Mouse (Mus musculus): ENCODE data around the gene Gpx4. TPM values are rescaled to one million over a fixed set of nuclear protein-coding genes. Genes with fewer than 3 reads are reported as not detected.

Gpx4 gene
- total RNA-seq, 2 experiments from 2014 or later, result 1,132 to 1,146 TPM

- DNase-seq, result peak; percentile 47
These were observed 57.2 kb downstream of the Gpx4 start for GRCm38 (mm10) chr10:80104181-80104580.

- DNase-seq, result no peak
These were observed 58.5 kb downstream of the Gpx4 start, which contains the start of gene Sbno2 for GRCm38 (mm10) chr10:80105460-80105859. Gene Sbno2 (minus strand): TSS chr10:80105571.

DNA sequence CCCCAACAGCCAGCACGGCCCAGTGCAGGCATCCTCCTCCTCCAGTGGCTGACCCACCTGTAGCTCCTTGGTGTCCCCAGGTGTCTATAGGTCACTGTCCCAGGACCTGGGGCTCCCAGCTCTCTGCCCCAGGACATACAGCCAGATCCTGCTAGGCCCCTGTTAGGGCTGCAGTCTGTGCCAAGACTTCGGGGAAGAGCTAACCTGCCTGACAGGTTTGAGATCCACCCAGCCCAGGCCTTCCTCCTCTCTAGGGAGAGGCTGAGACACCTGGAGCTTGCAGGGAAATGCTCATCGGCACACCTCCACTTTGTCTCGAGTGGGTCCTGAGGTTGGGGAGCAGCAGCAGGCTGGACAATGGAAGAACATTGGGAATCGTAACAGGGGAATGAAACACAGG, 59.0 kb downstream of the Gpx4 start:
- no peak for DNase-seq

Other genes starting within 250 kb of the Gpx4 start
- under 1 TPM in 1 of 2 experiments, not detected in 1; 0.27 TPM for gene Misp, start 226.2 kb upstream of the Gpx4 start, total RNA-seq (2021)
- gene Ptbp1, start 192.7 kb upstream of the Gpx4 start, total RNA-seq (2021), result 100 to 1,000 TPM; 267 to 270 TPM
- gene Prtn3, start 172.7 kb upstream of the Gpx4 start, total RNA-seq (2021), result 1 to 10 TPM; 1.5 to 2.8 TPM
- 1 to 10 TPM; 3.4 to 4.3 TPM for gene Plppr3, start 172.5 kb upstream of the Gpx4 start, total RNA-seq (2021)
- gene Elane, start 160.9 kb upstream of the Gpx4 start, total RNA-seq (2021), result 1 to 10 TPM; 2.1 to 2.3 TPM
- 100 to 1,000 TPM; 316 to 348 TPM for gene Cfd, start 156.3 kb upstream of the Gpx4 start, total RNA-seq (2021)
- gene Med16, start 138.2 kb upstream of the Gpx4 start, total RNA-seq (2021), result 10 to 100 TPM; 48.1 to 50.8 TPM
- not detected for gene Gm26602, start 136.3 kb upstream of the Gpx4 start, total RNA-seq (2021)
- 1 to 10 TPM in 1 of 2 experiments, under 1 TPM in 1; 0.69 to 1.8 TPM for gene Kiss1r, start 130.2 kb upstream of the Gpx4 start, total RNA-seq (2021)
- gene R3hdm4, start 126.0 kb upstream of the Gpx4 start, total RNA-seq (2021), result 10 to 100 TPM; 78.9 to 93.6 TPM
- 1 to 10 TPM; 6.3 to 8.1 TPM for gene Arid3a, start 120.1 kb upstream of the Gpx4 start, total RNA-seq (2021)
- gene Wdr18, start 87.0 kb upstream of the Gpx4 start, total RNA-seq (2021), result 10 to 100 TPM; 32.4 to 34.9 TPM
- gene Grin3b, start 76.5 kb upstream of the Gpx4 start, total RNA-seq (2021), result under 1 TPM; 0.27 to 0.36 TPM
- gene Tmem259, start 62.8 kb upstream of the Gpx4 start, total RNA-seq (2021), result 100 to 1,000 TPM; 143 to 146 TPM
- gene Cnn2, start 58.6 kb upstream of the Gpx4 start, total RNA-seq (2021), result 10 to 100 TPM; 46.8 to 57.8 TPM
- gene Abca7, start 50.7 kb upstream of the Gpx4 start, total RNA-seq (2021), result 10 to 100 TPM; 16.0 to 19.8 TPM
- gene Arhgap45, start 30.5 kb upstream of the Gpx4 start, total RNA-seq (2021), result 10 to 100 TPM; 11.9 to 12.7 TPM
- gene Polr2e, start 7.4 kb upstream of the Gpx4 start, total RNA-seq (2021), result 100 to 1,000 TPM in 1 of 2 experiments, 10 to 100 TPM in 1; 96.5 to 102 TPM
- gene Sbno2, start 58.4 kb downstream of the Gpx4 start, total RNA-seq (2021), result 10 to 100 TPM; 37.5 to 55.7 TPM
- gene Stk11, start 68.6 kb downstream of the Gpx4 start, total RNA-seq (2021), result 100 to 1,000 TPM; 133 to 151 TPM
- gene Atp5d, start 91.5 kb downstream of the Gpx4 start, total RNA-seq (2021), result 100 to 1,000 TPM; 982 to 996 TPM
- 10 to 100 TPM; 41.6 to 65.6 TPM for gene Cbarp, start 93.7 kb downstream of the Gpx4 start, total RNA-seq (2021)
- 100 to 1,000 TPM; 106 to 127 TPM for gene Midn, start 101.1 kb downstream of the Gpx4 start, total RNA-seq (2021)
- gene Cirbp, start 118.8 kb downstream of the Gpx4 start, total RNA-seq (2021), result 100 to 1,000 TPM; 102 to 168 TPM
- gene 1600002K03Rik, start 125.8 kb downstream of the Gpx4 start, total RNA-seq (2021), result 1 to 10 TPM; 6.4 to 7.7 TPM
- gene Efna2, start 132.3 kb downstream of the Gpx4 start, total RNA-seq (2021), result 1 to 10 TPM; 3.3 to 4.5 TPM
- gene Mum1, start 179.3 kb downstream of the Gpx4 start, total RNA-seq (2021), result 10 to 100 TPM; 26.5 to 39.2 TPM
- 100 to 1,000 TPM; 470 to 572 TPM for gene Ndufs7, start 202.0 kb downstream of the Gpx4 start, total RNA-seq (2021)
- 100 to 1,000 TPM; 164 to 167 TPM for gene Gamt, start 213.8 kb downstream of the Gpx4 start, total RNA-seq (2021)
- 100 to 1,000 TPM in 1 of 2 experiments, 10 to 100 TPM in 1; 93.6 to 121 TPM for gene Dazap1, start 214.3 kb downstream of the Gpx4 start, total RNA-seq (2021)
- gene Rps15, start 245.3 kb downstream of the Gpx4 start, total RNA-seq (2021), result 1,000 to 10,000 TPM; 1,216 to 1,243 TPM
- 1 to 10 TPM; 2.7 to 5.6 TPM for gene Apc2, start 248.8 kb downstream of the Gpx4 start, total RNA-seq (2021)